Mouse (Mus musculus): ENCODE data around the gene Rgs19. TPM values are rescaled to one million over a fixed set of nuclear protein-coding genes. Genes with fewer than 3 reads are reported as not detected.

Rgs19 gene
- polyA plus RNA-seq, 1 experiment from 2014 or later: 57.0 TPM

GRCm38 (mm10) chr2:181679951-181680715, 13.6 kb downstream of the Rgs19 start, which contains the start of gene Tcea2:
TSS of gene Tcea2 (plus strand) at chr2:181680310.
- Histone ChIP-seq H3K27me3 (ENCODE audit: control insufficient read depth, insufficient read depth, low read length) (no peaks in the 10 kb centered on the region), H3K9ac (replicated peaks; ENCODE audit: low read length) (peak within 1 kb of the TSS; percentile 89), H3K9me3 (ENCODE audit: control insufficient read depth, low read length) (no peaks in the 10 kb centered on the region), H3K4me1 (ENCODE audit: control insufficient read depth, insufficient read depth, low read length) (peaks cover 12% of the 10 kb centered on the region), H3K36me3 (ENCODE audit: control insufficient read depth, insufficient read depth, low read length) (no peaks in the 10 kb centered on the region), H3K4me3 (replicated peaks; ENCODE audit: low read depth, low read length) (peak within 1 kb of the TSS; percentile 63), H3K4me2 (ENCODE audit: low read length) (peak within 1 kb of the TSS; percentile 93), H3K27ac (replicated peaks; ENCODE audit: low read depth, low read length) (peak within 1 kb of the TSS; percentile 64)
- WGBS: under 1% methylated on average over 59 of the region's 69 CpGs
- peak; percentile 85 for DNase-seq
- ATAC-seq (ENCODE audit: low FRiP score, low TSS enrichment): peak; percentile 71

GRCm38 (mm10) chr2:181678780-181679179, 15.0 kb downstream of the Rgs19 start:
- Histone ChIP-seq H3K27me3 (ENCODE audit: control insufficient read depth, insufficient read depth, low read length) (no peaks in the 10 kb centered on the region), H3K4me2 (ENCODE audit: low read length) (no peak overlapping the region), H3K4me3 (replicated peaks; ENCODE audit: low read depth, low read length) (no peak overlapping the region), H3K36me3 (ENCODE audit: control insufficient read depth, insufficient read depth, low read length) (no peaks in the 10 kb centered on the region), H3K27ac (replicated peaks; ENCODE audit: low read depth, low read length) (no peak overlapping the region), H3K9ac (replicated peaks; ENCODE audit: low read length) (no peak overlapping the region), H3K4me1 (ENCODE audit: control insufficient read depth, insufficient read depth, low read length) (peaks cover 14% of the 10 kb centered on the region), H3K9me3 (ENCODE audit: control insufficient read depth, low read length) (no peaks in the 10 kb centered on the region)
- DNase-seq: peak; percentile 86
- no peak for ATAC-seq (ENCODE audit: low FRiP score, low TSS enrichment)
- WGBS: 56% methylated on average over 1 of the region's 1 CpGs

GRCm38 (mm10) chr2:181677755-181678098, 16.1 kb downstream of the Rgs19 start:
- Histone ChIP-seq H3K27ac (replicated peaks; ENCODE audit: low read depth, low read length) (no peak overlapping the region), H3K4me3 (replicated peaks; ENCODE audit: low read depth, low read length) (no peak overlapping the region)
- no peak for ATAC-seq (ENCODE audit: low FRiP score, low TSS enrichment)

GRCm38 (mm10) chr2:181677096-181677754, 16.6 kb downstream of the Rgs19 start:
- H3K9ac ChIP-seq (replicated peaks; ENCODE audit: low read length): no peak overlapping the region
- WGBS: 56% methylated on average over 5 of the region's 5 CpGs
- peaks cover 14% of the 10 kb centered on the region for H3K4me1 ChIP-seq (ENCODE audit: control insufficient read depth, insufficient read depth, low read length)
- H3K4me2 ChIP-seq (ENCODE audit: low read length): no peak overlapping the region
- ATAC-seq (ENCODE audit: low FRiP score, low TSS enrichment): no peak
- H3K9me3 ChIP-seq (ENCODE audit: control insufficient read depth, low read length): no peaks in the 10 kb centered on the region
- no peak overlapping the region for H3K4me3 ChIP-seq (replicated peaks; ENCODE audit: low read depth, low read length)
- H3K27me3 ChIP-seq (ENCODE audit: control insufficient read depth, insufficient read depth, low read length): peaks cover 14% of the 10 kb centered on the region
- H3K27ac ChIP-seq (replicated peaks; ENCODE audit: low read depth, low read length): peak overlapping the region; percentile 2; the same call in 1 of the 2 replicates
- H3K36me3 ChIP-seq (ENCODE audit: control insufficient read depth, insufficient read depth, low read length): no peaks in the 10 kb centered on the region
- DNase-seq: no peak

More at GRCm38 (mm10) chr2:181677755-181678098, 16.1 kb downstream of the Rgs19 start:
- no peak overlapping the region for H3K9ac ChIP-seq (replicated peaks; ENCODE audit: low read length)
- H3K9me3 ChIP-seq (ENCODE audit: control insufficient read depth, low read length): no peaks in the 10 kb centered on the region
- peaks cover 14% of the 10 kb centered on the region for H3K4me1 ChIP-seq (ENCODE audit: control insufficient read depth, insufficient read depth, low read length)
- no peaks in the 10 kb centered on the region for H3K36me3 ChIP-seq (ENCODE audit: control insufficient read depth, insufficient read depth, low read length)
- 53% methylated on average over 3 of the region's 3 CpGs for WGBS
- peaks cover 9% of the 10 kb centered on the region for H3K27me3 ChIP-seq (ENCODE audit: control insufficient read depth, insufficient read depth, low read length)
- no peak for DNase-seq
- H3K4me2 ChIP-seq (ENCODE audit: low read length): no peak overlapping the region

DNA sequence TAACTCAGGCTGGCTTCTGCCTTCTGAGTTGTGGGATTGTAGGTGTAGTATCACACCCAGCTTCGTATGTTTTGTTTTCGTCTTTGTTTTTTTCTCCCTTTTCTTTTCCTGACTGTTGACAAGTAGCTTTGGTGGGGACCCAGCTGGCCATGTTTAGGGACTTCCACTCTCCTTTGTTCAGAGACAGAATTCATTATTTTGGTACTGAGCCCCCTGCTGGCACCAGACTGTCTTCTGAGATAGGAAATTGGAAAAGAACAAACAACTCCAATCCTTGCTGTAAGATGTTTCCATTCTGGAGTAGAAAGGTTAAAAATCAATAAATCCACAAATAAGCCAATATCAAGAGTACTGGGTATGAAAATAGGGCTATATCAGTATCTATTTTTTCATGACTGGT, 17.4 kb downstream of the Rgs19 start:
- Histone ChIP-seq H3K4me2 (ENCODE audit: low read length) (no peak overlapping the region), H3K36me3 (ENCODE audit: control insufficient read depth, insufficient read depth, low read length) (no peaks in the 10 kb centered on the region), H3K9me3 (ENCODE audit: control insufficient read depth, low read length) (no peaks in the 10 kb centered on the region), H3K4me3 (replicated peaks; ENCODE audit: low read depth, low read length) (no peak overlapping the region), H3K27ac (replicated peaks; ENCODE audit: low read depth, low read length) (no peak overlapping the region), H3K27me3 (ENCODE audit: control insufficient read depth, insufficient read depth, low read length) (peaks cover 22% of the 10 kb centered on the region), H3K4me1 (ENCODE audit: control insufficient read depth, insufficient read depth, low read length) (peaks cover 14% of the 10 kb centered on the region; the same call in 1 of the 2 replicates), H3K9ac (replicated peaks; ENCODE audit: low read length) (no peak overlapping the region)
- WGBS: 43% methylated on average over 2 of the region's 2 CpGs
- no peak for ATAC-seq (ENCODE audit: low FRiP score, low TSS enrichment)
- DNase-seq: peak; percentile 70

GRCm38 (mm10) chr2:181675454-181675853, 18.3 kb downstream of the Rgs19 start:
- Histone ChIP-seq H3K36me3 (ENCODE audit: control insufficient read depth, insufficient read depth, low read length) (no peaks in the 10 kb centered on the region), H3K9ac (replicated peaks; ENCODE audit: low read length) (no peak overlapping the region; the same call in 1 of the 2 replicates), H3K4me2 (ENCODE audit: low read length) (peak overlapping the region; percentile 29), H3K27me3 (ENCODE audit: control insufficient read depth, insufficient read depth, low read length) (peaks cover 32% of the 10 kb centered on the region), H3K27ac (replicated peaks; ENCODE audit: low read depth, low read length) (no peak overlapping the region), H3K4me3 (replicated peaks; ENCODE audit: low read depth, low read length) (0 out of 2 replicates have a peak overlapping the region, but pooled peaks have one; percentile 5), H3K4me1 (ENCODE audit: control insufficient read depth, insufficient read depth, low read length) (0 out of 2 replicates have a peak, but pooled peaks cover 9% of the 10 kb centered on the region), H3K9me3 (ENCODE audit: control insufficient read depth, low read length) (no peaks in the 10 kb centered on the region)
- DNase-seq (peak; percentile 63), ATAC-seq (ENCODE audit: low FRiP score, low TSS enrichment) (no peak)
- 3% methylated on average over 14 of the region's 14 CpGs for WGBS

DNA sequence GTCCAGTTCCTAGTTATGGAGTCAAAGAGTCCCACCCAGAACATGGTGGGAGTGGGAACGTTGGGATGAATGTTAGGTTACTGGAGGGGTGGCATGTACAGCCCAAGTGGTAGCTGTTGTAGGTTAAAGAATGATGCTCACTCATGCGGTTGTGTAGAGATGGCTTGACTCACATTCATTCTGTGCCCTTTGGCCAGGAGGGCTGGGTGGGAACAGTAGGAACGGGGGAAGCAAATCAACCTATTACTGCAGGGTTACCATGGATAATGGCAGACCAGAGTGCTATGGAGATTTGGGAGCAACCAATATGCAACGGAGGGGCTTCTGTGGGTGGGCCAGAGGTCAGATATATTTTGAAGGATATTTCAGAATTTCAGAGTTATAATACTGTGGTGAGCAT, 18.8 kb downstream of the Rgs19 start:
- H3K9ac ChIP-seq (replicated peaks; ENCODE audit: low read length): no peak overlapping the region
- H3K4me1 ChIP-seq (ENCODE audit: control insufficient read depth, insufficient read depth, low read length): 0 out of 2 replicates have a peak, but pooled peaks cover 9% of the 10 kb centered on the region
- no peak overlapping the region for H3K27ac ChIP-seq (replicated peaks; ENCODE audit: low read depth, low read length)
- no peak overlapping the region for H3K4me2 ChIP-seq (ENCODE audit: low read length)
- 73% methylated on average over 4 of the region's 4 CpGs for WGBS
- DNase-seq: no peak
- no peaks in the 10 kb centered on the region for H3K9me3 ChIP-seq (ENCODE audit: control insufficient read depth, low read length)
- H3K36me3 ChIP-seq (ENCODE audit: control insufficient read depth, insufficient read depth, low read length): no peaks in the 10 kb centered on the region
- no peak for ATAC-seq (ENCODE audit: low FRiP score, low TSS enrichment)
- no peak overlapping the region for H3K4me3 ChIP-seq (replicated peaks; ENCODE audit: low read depth, low read length)
- peaks cover 37% of the 10 kb centered on the region for H3K27me3 ChIP-seq (ENCODE audit: control insufficient read depth, insufficient read depth, low read length)

DNA sequence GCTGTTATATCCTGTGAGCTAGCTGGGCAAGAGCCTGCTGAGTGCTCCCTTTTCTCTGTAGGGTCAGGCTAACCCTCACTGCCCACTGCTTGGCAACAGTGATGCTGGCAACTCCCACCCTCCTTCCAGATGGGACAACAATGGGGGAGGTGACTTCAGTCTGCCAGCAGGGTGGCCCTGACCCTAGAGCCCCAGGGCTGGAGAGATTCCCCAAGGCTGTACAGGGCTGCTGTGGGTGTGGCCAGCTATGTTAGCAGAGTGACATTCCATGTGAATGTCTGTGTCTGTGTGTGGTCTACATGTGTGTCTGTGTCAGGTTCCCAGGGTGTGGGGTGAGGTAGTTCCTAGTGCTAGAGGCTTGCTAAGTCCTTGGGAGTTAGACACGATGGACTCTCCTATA, 20.3 kb downstream of the Rgs19 start:
- DNase-seq: no peak
- Histone ChIP-seq H3K4me2 (ENCODE audit: low read length) (no peak overlapping the region), H3K9ac (replicated peaks; ENCODE audit: low read length) (no peak overlapping the region), H3K9me3 (ENCODE audit: control insufficient read depth, low read length) (no peaks in the 10 kb centered on the region), H3K27me3 (ENCODE audit: control insufficient read depth, insufficient read depth, low read length) (peaks cover 48% of the 10 kb centered on the region), H3K4me1 (ENCODE audit: control insufficient read depth, insufficient read depth, low read length) (0 out of 2 replicates have a peak, but pooled peaks cover 9% of the 10 kb centered on the region), H3K4me3 (replicated peaks; ENCODE audit: low read depth, low read length) (no peak overlapping the region), H3K36me3 (ENCODE audit: control insufficient read depth, insufficient read depth, low read length) (no peaks in the 10 kb centered on the region), H3K27ac (replicated peaks; ENCODE audit: low read depth, low read length) (no peak overlapping the region)
- 36% methylated on average over 1 of the region's 1 CpGs for WGBS
- no peak for ATAC-seq (ENCODE audit: low FRiP score, low TSS enrichment)
